Mouse (Mus musculus): ENCODE data around the gene Kctd18.

Gene Kctd18

GRCm38 (mm10) chr1:57989052-57989600, 29.6 kb downstream of the Kctd18 start:
- no peak for DNase-seq

GRCm38 (mm10) chr1:57976860-57977259, 41.9 kb downstream of the Kctd18 start:
- DNase-seq, result no peak

GRCm38 (mm10) chr1:57971588-57971987, 47.2 kb downstream of the Kctd18 start:
- no peak for DNase-seq

DNA sequence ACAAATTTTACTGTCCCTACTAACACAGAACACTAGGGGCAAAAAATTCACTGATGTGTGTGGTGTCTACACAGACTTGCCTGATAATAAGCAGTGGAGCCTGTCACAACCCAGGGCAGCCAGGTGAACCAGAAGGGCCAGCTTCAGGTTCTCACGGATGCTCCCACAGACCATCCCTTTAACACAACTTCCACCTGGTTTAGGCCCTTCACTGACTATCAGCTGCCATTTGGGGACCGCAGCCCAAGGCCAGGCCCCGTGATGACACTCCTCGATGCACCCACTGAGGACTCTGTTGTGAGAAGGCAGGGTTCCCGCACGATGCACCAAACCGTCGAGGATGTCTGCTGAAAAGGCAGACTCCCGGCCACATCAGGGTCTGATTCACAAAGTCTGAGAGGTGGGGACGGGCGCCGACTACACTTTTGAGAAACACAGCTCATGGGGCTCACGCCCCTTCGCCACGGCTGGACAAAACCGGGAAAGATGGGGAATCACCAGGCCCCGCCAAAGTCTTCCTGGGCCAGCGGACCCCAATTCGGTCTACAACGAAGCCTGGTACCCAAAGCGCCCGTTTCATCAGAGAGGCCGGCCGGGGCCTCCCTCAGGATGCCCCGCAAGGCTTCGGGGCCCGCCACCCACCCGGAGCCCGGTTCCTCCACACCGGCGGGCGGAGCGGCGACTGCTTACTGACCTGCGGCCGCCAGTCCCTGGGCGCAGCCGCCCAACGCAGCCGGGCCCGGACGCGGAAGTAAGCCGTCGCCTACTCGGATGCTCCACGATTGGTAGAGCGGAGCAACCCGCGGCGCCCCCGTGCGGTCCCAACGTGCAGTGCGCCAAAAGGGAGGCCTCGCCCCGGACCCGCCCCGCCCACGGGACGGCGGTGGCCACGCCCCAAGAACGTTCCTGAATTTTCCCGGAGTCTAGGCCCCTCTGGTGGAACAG, 49.2 kb downstream of the Kctd18 start:
- DNase-seq, result peak; percentile 91 to 94

DNA sequence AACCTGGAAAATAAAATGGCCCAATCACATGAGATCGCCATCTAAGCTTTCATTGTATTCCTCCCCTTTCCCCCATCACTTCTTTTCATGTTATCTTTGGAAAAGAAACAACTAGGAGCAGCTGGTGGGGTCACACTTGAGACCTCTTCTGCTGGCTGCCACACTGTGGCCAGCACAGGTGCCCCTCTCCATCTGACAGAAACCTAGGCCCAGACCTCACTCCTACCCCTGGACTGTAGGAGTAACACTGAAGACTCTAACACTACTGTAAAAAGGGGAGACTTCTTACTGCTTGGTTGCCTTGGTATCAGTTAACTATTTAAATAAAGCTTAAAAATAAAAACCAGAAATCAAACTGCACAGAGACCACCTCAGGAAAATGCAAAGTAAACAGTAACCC, 63.0 kb downstream of the Kctd18 start:
- DNase-seq, result no peak

DNA sequence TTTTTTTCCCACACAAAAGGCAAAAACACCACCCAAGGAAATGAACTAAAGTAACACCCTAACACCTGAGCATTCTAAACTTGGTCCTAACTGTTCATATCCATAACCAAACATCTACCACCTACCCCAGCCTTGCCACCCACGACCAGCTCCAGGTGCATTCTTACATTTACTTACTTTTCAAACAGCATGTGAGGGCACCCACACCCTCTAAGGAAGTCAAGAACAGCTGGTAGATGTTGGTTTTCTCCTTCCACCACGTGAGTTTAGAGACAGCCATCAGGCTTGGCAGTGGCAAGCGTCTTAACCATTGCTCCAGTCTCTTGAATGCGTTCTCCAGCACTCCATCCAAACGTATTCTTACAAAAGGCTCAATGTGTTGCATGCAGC, 64.4 kb downstream of the Kctd18 start:
- DNase-seq, result peak in 1 of 2 experiments; percentile 27

GRCm38 (mm10) chr1:57953586-57954375, 65.0 kb downstream of the Kctd18 start:
- no peak for DNase-seq

- no peak for DNase-seq
Measured at GRCm38 (mm10) chr1:57952509-57952908, 66.2 kb downstream of the Kctd18 start.

DNA sequence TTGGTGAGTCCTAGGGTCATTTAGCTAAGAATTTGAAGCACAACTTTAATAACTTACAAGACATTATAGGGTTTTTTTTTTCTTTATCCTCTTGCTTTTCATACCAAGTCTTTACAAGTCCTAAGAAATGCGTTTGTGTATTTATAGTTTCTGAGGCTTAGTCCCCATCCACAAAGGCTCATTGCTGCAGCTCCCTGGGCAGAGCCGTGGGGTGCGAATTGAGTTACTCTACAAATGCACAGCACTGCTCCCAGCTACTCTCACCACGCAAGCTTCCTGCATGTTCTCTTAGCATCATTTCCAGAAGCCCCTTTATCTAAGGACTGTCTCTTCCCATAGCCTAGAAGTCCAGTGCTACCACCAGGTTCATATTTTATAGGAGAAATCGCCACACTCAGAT, 69.0 kb downstream of the Kctd18 start:
- DNase-seq, result no peak

DNA sequence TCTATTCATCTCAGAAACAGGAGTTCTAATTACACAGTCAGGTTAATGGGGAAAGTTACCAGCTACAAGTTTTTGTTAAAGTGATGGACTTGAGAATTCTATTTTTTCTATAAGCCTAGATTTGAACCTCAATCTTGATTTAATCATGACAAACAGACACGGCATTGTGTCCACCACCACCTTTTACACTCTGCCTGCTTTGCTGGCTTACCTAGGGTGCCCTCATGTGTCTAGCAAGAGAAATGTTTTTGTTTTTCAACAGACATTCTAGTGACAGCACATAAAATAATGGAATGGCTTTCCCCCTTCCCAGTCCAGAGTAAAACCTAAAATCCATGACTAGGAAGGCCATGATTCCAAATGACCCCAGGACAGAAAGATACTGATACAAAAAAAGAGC, 69.6 kb downstream of the Kctd18 start:
- no peak for DNase-seq

- DNase-seq, result no peak
Measured at GRCm38 (mm10) chr1:57947552-57948347, 71.0 kb downstream of the Kctd18 start.

GRCm38 (mm10) chr1:57942215-57942614, 76.5 kb downstream of the Kctd18 start:
- DNase-seq, result no peak

GRCm38 (mm10) chr1:57941734-57942133, 77.0 kb downstream of the Kctd18 start:
- DNase-seq, result no peak

DNA sequence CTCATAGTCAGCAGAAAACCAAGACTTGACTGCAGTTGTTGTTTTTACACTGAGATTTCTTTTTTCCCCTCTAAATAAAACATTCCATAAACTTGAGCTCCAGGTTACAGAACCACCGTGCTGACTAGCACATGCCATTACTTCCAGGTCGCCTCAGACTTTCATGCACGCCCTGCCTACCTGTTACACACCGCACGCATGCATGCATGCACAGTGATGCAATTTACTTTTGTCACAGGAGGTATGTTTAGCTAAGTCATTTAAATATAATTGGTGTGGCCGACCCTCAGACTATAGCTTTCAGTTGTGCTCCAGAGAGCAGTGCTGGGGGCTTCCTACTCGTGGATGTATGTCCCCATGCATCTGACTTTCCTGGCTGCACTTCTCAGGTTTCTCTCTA, 77.7 kb downstream of the Kctd18 start:
- no peak for DNase-seq

GRCm38 (mm10) chr1:57940691-57941090, 78.1 kb downstream of the Kctd18 start:
- no peak for DNase-seq

- no peak for DNase-seq
Measured at GRCm38 (mm10) chr1:57934287-57934686, 84.5 kb downstream of the Kctd18 start.

DNA sequence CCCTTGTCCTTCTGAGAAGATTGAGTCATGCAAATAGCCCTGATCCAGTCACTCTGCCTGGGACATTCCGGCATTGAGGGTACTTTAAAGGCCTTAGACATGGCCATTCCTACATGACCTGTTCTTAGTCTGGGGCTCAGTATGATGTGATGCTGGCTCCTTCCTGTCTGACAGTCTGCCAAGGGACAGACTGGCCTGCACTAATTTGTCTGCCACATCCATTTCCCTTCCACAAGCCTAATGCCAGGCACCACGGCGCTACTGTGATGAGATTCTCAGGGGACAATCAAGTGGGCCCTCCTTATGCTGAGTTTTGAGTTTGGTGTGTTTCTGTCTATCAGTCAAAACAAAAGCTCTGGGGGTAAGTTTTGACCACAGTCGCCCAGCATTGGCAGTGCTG, 100.2 kb downstream of the Kctd18 start:
- DNase-seq, result no peak

DNA sequence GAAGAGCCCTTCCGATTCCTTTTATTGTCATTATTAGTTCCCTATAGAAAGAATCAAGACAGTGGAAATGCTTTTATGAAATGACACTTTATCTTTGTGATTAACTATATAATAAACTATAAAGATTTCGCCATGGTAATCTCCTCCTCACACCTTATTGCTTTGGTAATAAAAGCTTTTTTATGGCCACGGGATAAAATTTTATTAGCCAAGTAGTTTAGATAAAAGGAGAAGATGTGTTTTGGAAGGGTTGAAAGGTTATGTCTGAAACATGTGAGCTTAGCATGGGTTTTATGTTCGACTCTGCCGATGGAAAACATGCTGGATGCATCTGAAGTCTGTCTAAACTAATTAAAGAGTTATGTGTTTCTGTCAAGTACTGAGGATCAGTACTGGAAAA, 101.4 kb downstream of the Kctd18 start:
- no peak for DNase-seq

- no peak for DNase-seq
Measured at GRCm38 (mm10) chr1:57911561-57911960, 107.2 kb downstream of the Kctd18 start.

- DNase-seq, result no peak
Measured at GRCm38 (mm10) chr1:57906312-57906711, 112.4 kb downstream of the Kctd18 start.

DNA sequence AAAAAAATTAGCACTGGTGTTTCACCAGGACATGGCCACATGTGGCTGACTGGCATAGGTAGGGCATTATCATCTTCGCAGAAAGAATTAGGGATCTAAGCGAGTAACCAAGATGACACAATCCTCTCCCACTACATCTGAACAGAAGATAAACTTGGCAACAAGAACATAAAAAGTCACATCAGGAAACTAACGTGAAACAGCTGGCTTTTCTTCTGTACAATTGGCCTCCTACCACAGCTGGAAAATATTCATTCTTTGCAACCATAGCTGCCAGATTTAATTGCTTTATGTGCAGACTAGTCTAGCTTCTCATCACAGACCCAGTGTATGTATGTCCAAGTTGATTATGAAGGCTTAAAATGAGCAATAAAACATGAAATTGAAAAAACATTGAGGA, 112.8 kb downstream of the Kctd18 start:
- DNase-seq, result no peak

Data from thymus, postnatal 36 days (tissue).